Mouse (Mus musculus): ENCODE measurements around the gene Nob1. TPM values are rescaled to one million over a fixed set of nuclear protein-coding genes. Genes with fewer than 3 reads are reported as not detected.
A peak's percentile ranks its signal among the peaks of the same experiment; 100 is the strongest.

The Nob1 gene
- total and polyA plus RNA-seq, 3 experiments, result 46.0 to 76.6 (median 59.1) TPM

- Histone ChIP-seq H3K4me3 (ENCODE audit: low read depth, low read length) (no peak overlapping the region), H3K36me3 (replicated peaks) (peaks cover 2% of the 10 kb centered on the region), H3K4me1 (ENCODE audit: insufficient read depth, low read depth, low read length) (peaks cover 42% of the 10 kb centered on the region), H3K27me3 (ENCODE audit: insufficient read depth, low read length) (no peaks in the 10 kb centered on the region), H3K9me3 (replicated peaks) (no peaks in the 10 kb centered on the region)
- no peak for DNase-seq (ENCODE audit: low spot score)
- TF ChIP-seq GATA1 (IDR thresholded peaks at IDR 0.05; ENCODE audit: borderline replicate concordance, low read length) (no peak), TAL1 (conservative IDR thresholded peaks at IDR 0.05; ENCODE audit: low read depth, low read length) (no peak), POLR2AphosphoS5 (IDR thresholded peaks at IDR 0.05; ENCODE audit: insufficient replicate concordance, low read depth, low read length) (no peak), CTCF (IDR thresholded peaks at IDR 0.05; ENCODE audit: low read depth, low read length) (no peak), GATA2 (IDR thresholded peaks at IDR 0.05; ENCODE audit: borderline replicate concordance, low read depth, low read length) (no peak)
- ATAC-seq (ENCODE audit: extremely low read depth, insufficient number of reproducible peaks, low FRiP score, poor library complexity, severe bottlenecking), result no peak
Measured at GRCm38 (mm10) chr8:107397665-107398064, 27.2 kb downstream of the Nob1 start.

- Histone ChIP-seq H3K9me3 (replicated peaks) (no peaks in the 10 kb centered on the region), H3K36me3 (replicated peaks) (peaks cover 7% of the 10 kb centered on the region), H3K4me1 (ENCODE audit: insufficient read depth, low read depth, low read length) (peaks cover 30% of the 10 kb centered on the region), H3K27me3 (ENCODE audit: insufficient read depth, low read length) (no peaks in the 10 kb centered on the region), H3K4me3 (ENCODE audit: low read depth, low read length) (no peak overlapping the region)
- DNase-seq (ENCODE audit: low spot score) (no peak), ATAC-seq (ENCODE audit: extremely low read depth, insufficient number of reproducible peaks, low FRiP score, poor library complexity, severe bottlenecking) (no peak)
- TF ChIP-seq GATA2 (IDR thresholded peaks at IDR 0.05; ENCODE audit: borderline replicate concordance, low read depth, low read length) (no peak), GATA1 (IDR thresholded peaks at IDR 0.05; ENCODE audit: borderline replicate concordance, low read length) (no peak), CTCF (IDR thresholded peaks at IDR 0.05; ENCODE audit: low read depth, low read length) (no peak), POLR2AphosphoS5 (IDR thresholded peaks at IDR 0.05; ENCODE audit: insufficient replicate concordance, low read depth, low read length) (no peak), TAL1 (conservative IDR thresholded peaks at IDR 0.05; ENCODE audit: low read depth, low read length) (no peak)
Measured at GRCm38 (mm10) chr8:107396106-107396670, 28.7 kb downstream of the Nob1 start.

- TF ChIP-seq POLR2AphosphoS5 (IDR thresholded peaks at IDR 0.05; ENCODE audit: insufficient replicate concordance, low read depth, low read length) (no peak), GATA1 (IDR thresholded peaks at IDR 0.05; ENCODE audit: borderline replicate concordance, low read length) (no peak), TAL1 (conservative IDR thresholded peaks at IDR 0.05; ENCODE audit: low read depth, low read length) (no peak), GATA2 (IDR thresholded peaks at IDR 0.05; ENCODE audit: borderline replicate concordance, low read depth, low read length) (no peak), CTCF (IDR thresholded peaks at IDR 0.05; ENCODE audit: low read depth, low read length) (no peak)
- no peak for ATAC-seq (ENCODE audit: extremely low read depth, insufficient number of reproducible peaks, low FRiP score, poor library complexity, severe bottlenecking)
- H3K9me3 ChIP-seq (replicated peaks), result no peaks in the 10 kb centered on the region
Measured at GRCm38 (mm10) chr8:107395397-107395796, 29.5 kb downstream of the Nob1 start.

GRCm38 (mm10) chr8:107391136-107391516 lies 33.7 kb downstream of the Nob1 start:
- peak; percentile 35 for DNase-seq (ENCODE audit: low spot score)
- Histone ChIP-seq H3K9me3 (replicated peaks) (no peaks in the 10 kb centered on the region), H3K27me3 (ENCODE audit: insufficient read depth, low read length) (no peaks in the 10 kb centered on the region), H3K36me3 (replicated peaks) (peaks cover 21% of the 10 kb centered on the region), H3K4me1 (ENCODE audit: insufficient read depth, low read depth, low read length) (peaks cover 30% of the 10 kb centered on the region), H3K4me3 (ENCODE audit: low read depth, low read length) (peak overlapping the region; percentile 23; the same call in 1 of the 2 replicates)
- TF ChIP-seq POLR2AphosphoS5 (IDR thresholded peaks at IDR 0.05; ENCODE audit: insufficient replicate concordance, low read depth, low read length), result no peak
- TF ChIP-seq GATA1 (IDR thresholded peaks at IDR 0.05; ENCODE audit: borderline replicate concordance, low read length), result no peak
- TF ChIP-seq GATA2 (IDR thresholded peaks at IDR 0.05; ENCODE audit: borderline replicate concordance, low read depth, low read length), result no peak
- no peak for TF ChIP-seq TAL1 (conservative IDR thresholded peaks at IDR 0.05; ENCODE audit: low read depth, low read length)
- no peak for TF ChIP-seq CTCF (IDR thresholded peaks at IDR 0.05; ENCODE audit: low read depth, low read length)
- ATAC-seq (ENCODE audit: extremely low read depth, insufficient number of reproducible peaks, low FRiP score, poor library complexity, severe bottlenecking), result peak; percentile 64

More at GRCm38 (mm10) chr8:107395397-107395796, 29.5 kb downstream of the Nob1 start:
- Histone ChIP-seq H3K4me3 (ENCODE audit: low read depth, low read length) (no peak overlapping the region), H3K27me3 (ENCODE audit: insufficient read depth, low read length) (no peaks in the 10 kb centered on the region), H3K4me1 (ENCODE audit: insufficient read depth, low read depth, low read length) (peaks cover 32% of the 10 kb centered on the region), H3K36me3 (replicated peaks) (peaks cover 12% of the 10 kb centered on the region)
- DNase-seq (ENCODE audit: low spot score), result no peak

- DNase-seq (ENCODE audit: low spot score) (no peak), ATAC-seq (ENCODE audit: extremely low read depth, insufficient number of reproducible peaks, low FRiP score, poor library complexity, severe bottlenecking) (no peak; the same call in 1 of the 2 replicates)
- Histone ChIP-seq H3K27me3 (ENCODE audit: insufficient read depth, low read length) (no peaks in the 10 kb centered on the region), H3K4me3 (ENCODE audit: low read depth, low read length) (peak overlapping the region; percentile 23; the same call in 1 of the 2 replicates), H3K4me1 (ENCODE audit: insufficient read depth, low read depth, low read length) (peaks cover 34% of the 10 kb centered on the region), H3K36me3 (replicated peaks) (peaks cover 19% of the 10 kb centered on the region), H3K9me3 (replicated peaks) (no peaks in the 10 kb centered on the region)
- TF ChIP-seq POLR2AphosphoS5 (IDR thresholded peaks at IDR 0.05; ENCODE audit: insufficient replicate concordance, low read depth, low read length) (no peak), GATA2 (IDR thresholded peaks at IDR 0.05; ENCODE audit: borderline replicate concordance, low read depth, low read length) (no peak), CTCF (IDR thresholded peaks at IDR 0.05; ENCODE audit: low read depth, low read length) (no peak), GATA1 (IDR thresholded peaks at IDR 0.05; ENCODE audit: borderline replicate concordance, low read length) (no peak), TAL1 (conservative IDR thresholded peaks at IDR 0.05; ENCODE audit: low read depth, low read length) (no peak)
Measured at GRCm38 (mm10) chr8:107390476-107391135, 34.2 kb downstream of the Nob1 start.

GRCm38 (mm10) chr8:107389557-107389956 lies 35.3 kb downstream of the Nob1 start:
- H3K36me3 ChIP-seq (replicated peaks), result peaks cover 19% of the 10 kb centered on the region
- H3K9me3 ChIP-seq (replicated peaks), result no peaks in the 10 kb centered on the region
- DNase-seq (ENCODE audit: low spot score) (no peak), ATAC-seq (ENCODE audit: extremely low read depth, insufficient number of reproducible peaks, low FRiP score, poor library complexity, severe bottlenecking) (no peak)
- TF ChIP-seq GATA2 (IDR thresholded peaks at IDR 0.05; ENCODE audit: borderline replicate concordance, low read depth, low read length) (no peak), POLR2AphosphoS5 (IDR thresholded peaks at IDR 0.05; ENCODE audit: insufficient replicate concordance, low read depth, low read length) (no peak), TAL1 (conservative IDR thresholded peaks at IDR 0.05; ENCODE audit: low read depth, low read length) (no peak)
- H3K4me1 ChIP-seq (ENCODE audit: insufficient read depth, low read depth, low read length), result peaks cover 42% of the 10 kb centered on the region
- peaks cover 2% of the 10 kb centered on the region; the same call in 1 of the 2 replicates for H3K27me3 ChIP-seq (ENCODE audit: insufficient read depth, low read length)
- H3K4me3 ChIP-seq (ENCODE audit: low read depth, low read length), result no peak overlapping the region
